Mouse (Mus musculus): ENCODE results near the gene Hist1h2af.
A peak's percentile ranks its signal among the peaks of the same experiment; 100 is the strongest.
"Not testable (repeated sequence)": the region's sequence is repeated elsewhere in the genome, so short reads cannot be mapped to it uniquely, and the experiment has no call there.

Gene Hist1h2af

GRCm38 (mm10) chr13:23555839-23556416 is 22.2 kb downstream of the Hist1h2af start:
- peak; percentile 80 to 81 for DNase-seq (ENCODE audit: low spot score in 2 of 2)

DNA sequence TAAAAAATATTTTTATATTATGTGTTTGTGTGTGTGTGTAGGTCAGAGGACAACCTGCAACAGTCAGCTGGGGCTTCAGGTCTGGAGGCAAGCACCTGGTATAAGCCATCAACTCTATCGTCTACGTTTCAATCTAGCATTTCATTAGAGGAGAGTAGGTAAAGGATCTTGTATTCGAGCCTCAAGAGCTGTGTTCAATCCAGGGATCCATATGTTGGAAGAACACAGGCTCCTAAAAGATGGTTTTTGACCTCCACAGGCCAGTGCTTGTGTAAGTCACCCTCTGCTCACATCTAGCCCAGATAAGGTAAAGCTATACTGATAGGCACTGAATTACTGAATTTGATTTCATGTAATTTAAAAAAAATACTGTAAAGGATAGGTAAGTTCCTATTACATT is 23.2 kb downstream of the Hist1h2af start:
- no peak for DNase-seq (ENCODE audit: low spot score in 2 of 2)

- DNase-seq (ENCODE audit: low spot score in 2 of 2): not testable (repeated sequence)
Measured at GRCm38 (mm10) chr13:23560699-23561098, 27.0 kb downstream of the Hist1h2af start.

DNA sequence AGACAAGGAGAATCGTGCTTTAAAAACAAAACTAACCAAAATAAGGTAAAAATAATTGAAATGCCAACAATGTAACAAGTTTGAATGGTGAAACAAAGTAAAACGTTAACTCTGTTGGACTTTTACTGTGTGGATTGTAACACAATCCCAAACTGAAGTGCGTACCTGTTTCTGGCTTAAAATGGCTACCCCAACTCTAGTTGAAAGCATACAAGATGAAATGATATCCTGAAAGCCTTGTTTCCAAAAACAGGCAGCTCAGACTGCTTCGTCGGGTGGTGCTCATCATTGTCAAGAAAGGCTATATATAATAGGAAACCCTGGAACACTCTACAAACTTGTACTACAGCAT is 27.8 kb downstream of the Hist1h2af start:
- DNase-seq (ENCODE audit: low spot score in 2 of 2): not testable (repeated sequence)

DNA sequence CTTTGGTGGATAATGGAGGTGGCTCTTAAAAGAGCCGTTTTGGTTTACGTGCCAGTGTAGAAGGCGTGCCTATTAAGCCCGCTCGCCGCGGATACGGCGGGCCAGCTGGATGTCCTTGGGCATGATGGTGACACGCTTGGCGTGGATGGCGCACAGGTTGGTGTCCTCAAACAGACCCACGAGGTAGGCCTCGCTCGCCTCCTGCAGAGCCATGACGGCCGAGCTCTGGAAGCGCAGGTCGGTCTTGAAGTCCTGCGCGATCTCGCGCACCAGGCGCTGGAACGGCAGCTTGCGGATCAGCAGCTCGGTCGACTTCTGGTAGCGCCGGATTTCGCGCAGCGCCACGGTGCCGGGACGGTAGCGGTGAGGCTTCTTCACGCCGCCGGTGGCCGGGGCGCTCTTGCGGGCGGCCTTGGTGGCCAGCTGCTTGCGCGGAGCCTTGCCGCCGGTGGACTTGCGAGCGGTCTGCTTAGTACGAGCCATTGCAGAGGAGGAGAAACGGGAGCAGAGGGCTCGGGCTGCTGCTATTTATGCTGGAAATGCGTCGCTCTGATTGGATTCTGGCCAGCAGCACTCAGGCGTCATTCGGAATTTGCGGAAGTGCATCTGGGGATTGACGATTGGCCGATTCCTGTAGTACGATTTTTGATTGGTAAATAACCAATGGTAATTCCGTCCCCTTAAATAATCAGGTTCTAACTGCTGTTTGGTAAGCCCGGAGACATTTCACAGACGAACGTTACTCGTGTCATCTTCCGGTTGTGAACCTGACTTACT is 28.4 kb downstream of the Hist1h2af start, which contains the start of gene Hist1h3e:
Hist1h3e (minus strand) TSS at position 487 of the 777 bp plus-strand sequence.
- peak; percentile 95 to 97 for DNase-seq (ENCODE audit: low spot score in 2 of 2)

GRCm38 (mm10) chr13:23562699-23563462 is 29.2 kb downstream of the Hist1h2af start:
- DNase-seq (ENCODE audit: low spot score in 2 of 2): peak in 1 of 2 experiments; percentile 49

GRCm38 (mm10) chr13:23564482-23564881 is 30.8 kb downstream of the Hist1h2af start:
- no peak for DNase-seq (ENCODE audit: low spot score in 2 of 2)

DNA sequence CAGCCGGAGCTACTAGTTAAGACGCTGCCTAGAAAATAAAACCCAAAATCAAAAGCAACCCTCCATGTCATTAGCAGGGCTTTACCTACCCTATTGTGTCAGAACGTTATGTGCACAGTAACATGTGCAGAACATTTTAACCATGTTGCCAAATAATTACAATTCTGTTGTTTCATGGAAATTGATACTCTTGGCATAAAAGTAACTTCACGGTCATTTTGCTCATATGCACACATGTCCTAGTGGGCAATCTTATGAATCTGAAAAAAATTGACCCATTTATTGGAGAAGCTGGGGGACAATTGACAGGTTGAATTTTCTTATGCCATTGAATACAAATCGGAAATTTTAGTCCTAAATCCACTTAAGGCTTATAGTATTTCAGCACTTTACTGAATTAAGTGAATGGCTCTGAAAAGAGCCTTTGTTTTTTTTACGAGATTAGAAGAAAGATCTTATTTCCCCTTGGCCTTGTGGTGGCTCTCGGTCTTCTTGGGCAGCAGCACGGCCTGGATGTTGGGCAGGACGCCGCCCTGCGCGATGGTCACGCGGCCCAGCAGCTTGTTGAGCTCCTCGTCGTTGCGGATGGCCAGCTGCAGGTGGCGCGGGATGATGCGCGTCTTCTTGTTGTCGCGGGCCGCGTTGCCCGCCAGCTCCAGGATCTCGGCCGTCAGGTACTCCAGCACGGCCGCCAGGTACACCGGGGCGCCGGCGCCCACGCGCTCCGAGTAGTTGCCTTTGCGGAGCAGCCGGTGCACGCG is 36.7 kb downstream of the Hist1h2af start:
- not testable (repeated sequence) for DNase-seq (ENCODE audit: low spot score in 2 of 2)

- peak; percentile 86 to 94 for DNase-seq (ENCODE audit: low spot score in 2 of 2)
Measured at GRCm38 (mm10) chr13:23571022-23571503, 37.4 kb downstream of the Hist1h2af start, which contains the start of the genes Hist1h2ae and Hist1h2bg. Gene Hist1h2ae, minus strand, starts transcription at chr13:23571220. Gene Hist1h2bg, plus strand, starts transcription at chr13:23571396.

DNA sequence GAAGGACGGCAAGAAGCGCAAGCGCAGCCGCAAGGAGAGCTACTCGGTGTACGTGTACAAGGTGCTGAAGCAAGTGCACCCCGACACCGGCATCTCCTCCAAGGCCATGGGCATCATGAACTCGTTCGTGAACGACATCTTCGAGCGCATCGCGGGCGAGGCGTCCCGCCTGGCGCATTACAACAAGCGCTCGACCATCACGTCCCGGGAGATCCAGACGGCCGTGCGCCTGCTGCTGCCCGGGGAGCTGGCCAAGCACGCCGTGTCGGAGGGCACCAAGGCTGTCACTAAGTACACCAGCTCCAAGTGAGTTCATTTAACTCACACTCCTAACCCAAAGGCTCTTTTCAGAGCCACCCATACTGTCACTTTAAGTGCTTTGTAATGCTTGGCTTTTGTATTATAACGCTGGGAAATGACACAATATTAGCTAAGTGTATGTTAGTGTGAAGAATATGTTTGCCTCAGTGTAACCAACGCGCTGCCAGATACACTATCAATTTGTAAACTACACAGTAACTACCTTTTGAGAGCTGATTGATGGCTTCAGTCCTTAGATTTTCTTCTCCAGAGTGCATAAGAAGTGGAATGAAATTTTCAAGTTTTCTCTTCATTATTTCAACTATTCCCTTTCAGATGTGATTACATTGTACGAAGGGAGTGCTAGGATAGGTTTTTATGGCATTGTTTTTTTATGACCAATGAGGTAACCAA is 38.0 kb downstream of the Hist1h2af start:
- DNase-seq (ENCODE audit: low spot score in 2 of 2): not testable (repeated sequence)

DNA sequence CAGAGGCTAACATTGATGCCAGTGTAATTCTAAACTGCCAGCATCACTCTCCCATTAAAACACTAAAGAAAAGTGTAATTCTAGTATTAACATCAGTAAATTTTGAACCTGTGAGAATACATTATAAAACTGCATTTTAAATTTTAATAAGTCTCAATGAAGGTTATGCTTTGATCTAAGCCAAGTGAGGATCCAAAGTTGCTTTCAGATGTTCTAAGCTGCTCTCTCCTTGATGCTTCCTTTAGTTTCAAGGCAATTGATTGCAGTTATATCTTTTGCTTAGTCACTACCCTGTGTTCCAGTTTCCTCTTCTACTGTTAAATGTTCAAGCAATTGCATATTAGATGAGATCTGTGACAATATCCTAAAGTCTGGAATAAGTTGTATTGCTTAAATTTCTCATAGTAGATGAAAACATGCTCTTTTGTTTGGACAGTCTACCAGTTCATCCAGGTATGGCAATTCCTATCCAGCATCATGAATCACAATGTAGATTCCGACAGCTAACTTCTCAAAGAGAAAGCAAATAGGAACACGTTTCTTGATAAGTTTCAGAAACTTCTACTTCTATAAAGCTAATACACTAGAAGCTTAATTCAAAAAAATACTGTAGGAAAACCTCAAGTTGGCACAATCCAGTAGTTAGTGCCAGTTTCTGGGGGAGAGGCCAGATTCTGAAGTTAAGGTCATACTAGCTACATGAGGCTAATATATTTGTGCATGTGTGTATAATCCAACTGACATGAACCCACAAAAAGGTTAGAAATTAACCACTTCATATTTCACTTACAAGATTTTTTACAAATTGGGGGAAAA is 38.7 kb downstream of the Hist1h2af start:
- no peak for DNase-seq (ENCODE audit: low spot score in 2 of 2)

- DNase-seq (ENCODE audit: low spot score in 2 of 2): not testable (repeated sequence)
Measured at GRCm38 (mm10) chr13:23573034-23573897, 39.6 kb downstream of the Hist1h2af start.

DNA sequence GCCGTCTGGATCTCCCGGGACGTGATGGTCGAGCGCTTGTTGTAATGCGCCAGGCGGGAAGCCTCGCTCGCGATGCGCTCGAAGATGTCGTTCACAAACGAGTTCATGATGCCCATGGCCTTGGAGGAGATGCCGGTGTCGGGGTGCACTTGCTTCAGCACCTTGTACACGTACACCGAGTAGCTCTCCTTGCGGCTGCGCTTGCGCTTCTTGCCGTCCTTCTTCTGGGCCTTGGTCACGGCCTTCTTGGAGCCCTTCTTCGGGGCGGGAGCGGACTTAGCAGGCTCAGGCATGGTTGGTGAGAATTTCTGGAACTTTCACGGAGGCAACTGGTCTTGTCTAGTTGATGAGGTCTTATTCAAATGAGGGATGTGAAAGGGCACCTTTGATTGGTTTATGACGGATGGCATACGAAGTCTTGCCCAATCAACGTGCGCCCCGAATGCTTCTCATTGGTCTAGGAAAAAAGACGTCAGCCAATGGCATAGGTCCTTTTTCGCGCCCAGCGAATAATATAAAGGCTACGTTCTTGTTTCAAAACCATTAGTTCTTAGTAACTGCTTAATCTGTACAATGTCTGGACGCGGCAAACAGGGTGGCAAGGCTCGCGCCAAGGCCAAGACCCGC is 40.3 kb downstream of the Hist1h2af start, which contains the start of the genes Hist1h2bf and Hist1h2ad:
Hist1h2bf (minus strand) TSS at position 299 of the 627 bp plus-strand sequence.
Hist1h2ad (plus strand) TSS at position 484 of the 627 bp plus-strand sequence.
- peak; percentile 96 to 97 for DNase-seq (ENCODE audit: low spot score in 2 of 2)

DNA sequence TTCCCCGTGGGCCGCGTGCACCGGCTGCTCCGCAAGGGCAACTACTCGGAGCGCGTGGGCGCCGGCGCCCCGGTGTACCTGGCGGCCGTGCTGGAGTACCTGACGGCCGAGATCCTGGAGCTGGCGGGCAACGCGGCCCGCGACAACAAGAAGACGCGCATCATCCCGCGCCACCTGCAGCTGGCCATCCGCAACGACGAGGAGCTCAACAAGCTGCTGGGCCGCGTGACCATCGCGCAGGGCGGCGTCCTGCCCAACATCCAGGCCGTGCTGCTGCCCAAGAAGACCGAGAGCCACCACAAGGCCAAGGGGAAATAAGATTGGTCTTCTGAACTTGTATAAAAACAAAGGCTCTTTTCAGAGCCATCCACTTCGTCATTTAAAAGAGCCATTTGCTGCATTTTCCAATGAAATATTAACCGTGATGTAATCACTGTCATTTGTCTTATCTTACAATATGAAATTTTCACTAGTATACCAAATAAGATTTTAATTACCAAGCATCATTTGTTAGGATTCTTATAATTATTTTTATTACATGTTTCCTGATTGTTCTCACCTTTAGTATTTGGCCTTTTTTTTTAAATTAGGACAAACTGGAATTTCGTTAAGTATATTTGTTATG is 41.0 kb downstream of the Hist1h2af start:
- DNase-seq (ENCODE audit: low spot score in 2 of 2): not testable (repeated sequence)

DNA sequence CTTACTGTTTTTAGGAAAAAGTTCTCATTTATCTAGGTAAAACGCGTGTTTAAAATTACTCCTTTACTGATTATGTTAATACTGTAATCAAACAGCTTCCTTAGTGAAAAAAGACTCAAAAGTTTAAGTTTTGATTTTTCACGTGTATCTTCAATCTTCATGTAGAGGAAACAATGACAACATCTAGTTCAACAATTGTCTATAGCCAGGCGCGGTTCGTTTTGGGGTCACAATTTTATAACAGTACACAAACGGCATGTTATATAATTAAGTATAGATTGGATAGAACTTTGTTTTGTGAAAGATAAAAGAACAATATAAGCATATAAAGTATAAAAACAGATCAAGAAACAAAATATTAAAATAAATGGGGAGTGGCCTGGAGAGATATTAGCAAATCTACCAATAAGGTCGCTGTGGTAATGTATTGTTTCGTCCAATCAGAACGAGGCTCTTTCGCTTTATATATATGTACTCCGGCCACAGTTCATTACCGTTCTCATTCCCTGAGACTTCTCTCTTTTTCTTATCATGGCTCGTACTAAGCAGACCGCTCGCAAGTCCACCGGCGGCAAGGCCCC is 41.7 kb downstream of the Hist1h2af start, which contains the start of gene Hist1h3d:
Hist1h3d (plus strand) TSS at position 493 of the 581 bp plus-strand sequence.
- DNase-seq (ENCODE audit: low spot score in 2 of 2): peak; percentile 69 to 83

DNA sequence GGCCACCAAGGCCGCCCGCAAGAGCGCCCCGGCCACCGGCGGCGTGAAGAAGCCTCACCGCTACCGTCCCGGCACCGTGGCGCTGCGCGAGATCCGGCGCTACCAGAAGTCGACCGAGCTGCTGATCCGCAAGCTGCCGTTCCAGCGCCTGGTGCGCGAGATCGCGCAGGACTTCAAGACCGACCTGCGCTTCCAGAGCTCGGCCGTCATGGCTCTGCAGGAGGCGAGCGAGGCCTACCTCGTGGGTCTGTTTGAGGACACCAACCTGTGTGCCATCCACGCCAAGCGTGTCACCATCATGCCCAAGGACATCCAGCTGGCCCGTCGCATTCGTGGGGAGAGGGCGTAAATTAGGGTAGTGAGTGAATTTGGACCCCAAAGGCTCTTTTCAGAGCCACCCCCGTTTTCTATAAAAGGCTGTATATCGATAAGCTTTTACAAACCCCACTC is 42.2 kb downstream of the Hist1h2af start:
- not testable (repeated sequence) for DNase-seq (ENCODE audit: low spot score in 2 of 2)

DNA sequence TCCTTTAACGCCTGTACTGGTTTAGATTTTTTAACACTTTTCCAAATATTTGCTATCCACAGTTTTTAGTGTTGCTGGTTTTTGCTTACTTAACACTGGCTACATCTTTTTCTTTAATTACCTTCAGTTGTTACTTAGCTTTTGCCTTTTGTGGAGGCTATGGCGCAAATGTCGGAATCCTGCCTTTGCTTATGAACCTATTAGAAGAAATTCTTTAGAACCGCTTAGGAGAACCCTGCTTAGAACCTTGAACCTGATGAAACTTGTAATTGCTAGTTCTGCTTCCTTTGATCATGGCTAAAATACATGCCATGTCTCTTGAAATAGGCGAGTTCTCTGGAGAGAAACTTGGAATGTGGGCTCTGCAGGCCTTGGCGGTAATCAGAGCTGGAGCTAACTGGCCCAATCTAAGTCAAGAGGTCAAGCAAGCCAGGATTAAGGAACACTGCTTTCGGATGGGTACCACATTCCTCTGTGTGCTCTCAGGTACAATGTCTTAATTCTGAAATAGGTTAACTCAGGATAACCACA is 42.7 kb downstream of the Hist1h2af start:
- no peak for DNase-seq (ENCODE audit: low spot score in 2 of 2)
